Mouse (Mus musculus) liver, embryonic 14.5 days (tissue): ENCODE results near the gene Fgfr2.

ENCODE experiments used
- CTCF ChIP-seq: IDR thresholded peaks from 2 replicates; pipeline ENCODE4 v1.5.1; 2016; ENCODE audit warnings: antibody characterized with exemption, low read depth, control low read depth
- EP300 ChIP-seq: IDR thresholded peaks from 2 replicates; pipeline ENCODE4 v1.6.1; 2016; ENCODE audit warnings: antibody characterized with exemption, low read depth

DNA sequence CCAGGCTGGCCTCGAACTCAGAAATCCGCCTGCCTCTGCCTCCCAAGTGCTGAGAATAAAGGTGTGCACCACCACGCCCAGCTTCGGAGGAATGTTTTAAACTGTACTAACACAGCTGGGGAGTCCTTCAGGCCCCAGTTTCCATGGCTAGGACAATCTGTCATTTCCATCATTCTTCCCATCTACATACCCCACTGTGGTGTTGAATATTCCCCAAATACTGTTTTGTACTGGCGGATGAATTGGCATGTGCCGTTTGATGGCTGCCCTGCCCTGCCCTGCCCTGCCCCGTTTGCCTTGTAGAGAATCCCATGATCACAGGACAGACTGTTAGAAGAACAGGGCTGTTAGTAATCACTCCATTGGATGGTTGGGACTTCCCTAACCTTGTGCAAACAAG, 2411.3 kb downstream of the Fgfr2 start:
- no peak for TF ChIP-seq CTCF
- TF ChIP-seq EP300 = no peak
